Mouse (Mus musculus): ENCODE data around the gene Nfkb2. TPM values are rescaled to one million over a fixed set of nuclear protein-coding genes. Genes with fewer than 3 reads are reported as not detected.

Gene Nfkb2
- total and polyA plus RNA-seq, 2 experiments from 2014 or later, result 1.9 to 4.7 TPM

DNA sequence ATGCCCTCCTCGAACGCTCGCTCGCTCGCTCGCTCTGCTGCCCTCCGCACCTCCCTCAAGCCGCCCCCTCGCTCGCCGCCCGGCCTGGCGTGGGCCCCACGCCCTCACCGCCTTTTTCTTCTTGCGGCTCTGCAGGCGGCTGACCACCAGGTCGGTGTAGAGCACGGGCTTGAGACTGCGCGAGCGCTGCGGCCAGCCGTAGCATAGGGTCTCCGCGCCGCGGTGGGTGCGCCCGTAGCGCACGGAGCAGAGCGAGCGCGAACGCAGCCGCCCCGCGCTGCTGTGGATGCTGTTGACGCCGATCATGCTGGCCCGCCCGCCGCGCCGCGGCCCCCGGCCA is 13.4 kb downstream of the Nfkb2 start:
- Histone ChIP-seq H3K9me3 (ENCODE audit: low read length) (no peaks in the 10 kb centered on the region), H3K9ac (replicated peaks; ENCODE audit: low read length) (peak overlapping the region; percentile 64), H3K4me2 (ENCODE audit: low read depth, low read length) (peak overlapping the region; percentile 55), H3K27me3 (ENCODE audit: insufficient read depth, low read length) (0 out of 2 replicates have a peak, but pooled peaks cover 6% of the 10 kb centered on the region), H3K27ac (peak overlapping the region; percentile 67), H3K4me1 (ENCODE audit: insufficient read depth, low read length) (peaks cover 26% of the 10 kb centered on the region), H3K4me3 (ENCODE audit: low read length) (peak overlapping the region; percentile 57), H3K36me3 (ENCODE audit: insufficient read depth, low read length) (peaks cover 8% of the 10 kb centered on the region; the same call in 1 of the 2 replicates)
- ATAC-seq (peak; percentile 43; the same call in 1 of the 2 replicates), DNase-seq (ENCODE audit: low spot score) (no peak)
- under 1% methylated on average over 46 of the region's 48 CpGs for WGBS
- no peak for TF ChIP-seq CTCF (IDR thresholded peaks at IDR 0.05; ENCODE audit: low read depth)

DNA sequence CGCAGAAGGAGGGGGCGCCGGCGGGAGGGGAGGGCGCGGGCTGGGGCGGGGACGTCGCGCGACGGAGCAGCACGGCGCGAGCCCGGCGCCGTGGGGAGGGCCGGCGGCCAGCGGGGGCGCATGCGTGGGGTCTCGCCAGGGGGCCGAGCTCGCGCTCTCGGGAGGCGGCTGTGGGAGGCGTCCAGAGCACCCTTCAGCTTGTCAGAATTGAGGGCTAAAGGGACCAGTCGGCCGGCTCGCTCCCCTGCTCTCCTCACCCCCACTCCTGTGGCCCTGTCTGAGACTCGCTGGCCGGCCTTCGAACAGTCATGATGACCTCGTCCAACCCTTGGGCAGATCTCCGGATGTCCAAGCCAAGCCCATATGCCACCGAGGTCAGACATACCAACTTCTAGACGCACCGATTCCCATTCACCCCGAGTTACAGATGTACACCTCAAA is 13.9 kb downstream of the Nfkb2 start:
- peak overlapping the region; percentile 64 for H3K9ac ChIP-seq (replicated peaks; ENCODE audit: low read length)
- H3K4me3 ChIP-seq (ENCODE audit: low read length), result peak overlapping the region; percentile 57
- peak; percentile 67 for DNase-seq (ENCODE audit: low spot score)
- H3K36me3 ChIP-seq (ENCODE audit: insufficient read depth, low read length), result peaks cover 3% of the 10 kb centered on the region; the same call in 1 of the 2 replicates
- H3K27ac ChIP-seq, result peak overlapping the region; percentile 67; the same call in 1 of the 2 replicates
- 6% methylated on average over 15 of the region's 42 CpGs for WGBS
- no peak for TF ChIP-seq CTCF (IDR thresholded peaks at IDR 0.05; ENCODE audit: low read depth)
- H3K9me3 ChIP-seq (ENCODE audit: low read length), result no peaks in the 10 kb centered on the region
- peak overlapping the region; percentile 55 for H3K4me2 ChIP-seq (ENCODE audit: low read depth, low read length)
- H3K4me1 ChIP-seq (ENCODE audit: insufficient read depth, low read length), result peaks cover 26% of the 10 kb centered on the region
- H3K27me3 ChIP-seq (ENCODE audit: insufficient read depth, low read length), result 0 out of 2 replicates have a peak, but pooled peaks cover 6% of the 10 kb centered on the region
- peak; percentile 27; the same call in 1 of the 2 replicates for ATAC-seq

DNA sequence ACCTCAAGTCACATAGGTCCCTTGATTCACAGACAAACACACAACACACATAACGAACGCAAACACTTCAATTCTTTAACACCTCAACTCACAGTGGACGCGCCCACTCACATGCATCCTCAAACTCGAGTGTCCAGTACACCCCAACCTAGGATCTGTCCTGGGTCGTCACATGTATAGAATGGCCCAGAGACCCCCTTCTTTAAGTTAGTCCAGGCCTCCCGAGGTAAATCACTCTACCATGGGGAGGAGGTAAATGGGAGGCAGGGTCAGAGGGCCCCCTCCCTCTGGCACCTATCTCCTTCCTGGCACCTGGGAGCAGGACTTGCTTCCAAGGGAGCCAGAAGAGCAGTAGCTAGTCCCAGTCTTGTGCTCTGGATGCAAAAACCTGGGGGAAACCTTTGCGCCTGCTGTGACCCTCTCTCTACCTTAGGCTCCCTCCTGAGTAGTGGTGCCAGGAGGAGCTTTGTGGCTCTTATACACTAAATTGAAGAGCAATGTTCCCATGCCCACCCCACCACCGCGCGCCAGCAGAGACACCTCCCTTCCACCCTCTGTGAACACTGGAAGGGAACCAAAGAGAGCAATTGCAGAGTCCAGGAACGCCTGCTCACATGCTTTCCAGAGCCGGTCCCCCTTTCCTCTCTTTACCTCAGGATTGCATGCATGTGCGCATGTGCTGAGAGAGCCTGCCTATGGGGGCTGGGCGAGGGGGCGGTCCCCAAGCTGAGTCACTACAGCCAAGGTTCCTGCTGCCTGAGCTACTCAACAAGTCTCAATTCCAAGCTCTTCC is 14.7 kb downstream of the Nfkb2 start:
- Histone ChIP-seq H3K4me3 (ENCODE audit: low read length) (peak overlapping the region; percentile 57), H3K4me1 (ENCODE audit: insufficient read depth, low read length) (peaks cover 26% of the 10 kb centered on the region), H3K27me3 (ENCODE audit: insufficient read depth, low read length) (0 out of 2 replicates have a peak, but pooled peaks cover 6% of the 10 kb centered on the region), H3K9me3 (ENCODE audit: low read length) (no peaks in the 10 kb centered on the region), H3K36me3 (ENCODE audit: insufficient read depth, low read length) (no peaks in the 10 kb centered on the region), H3K9ac (replicated peaks; ENCODE audit: low read length) (no peak overlapping the region), H3K27ac (peak overlapping the region; percentile 67; the same call in 1 of the 2 replicates), H3K4me2 (ENCODE audit: low read depth, low read length) (peak overlapping the region; percentile 55)
- TF ChIP-seq CTCF (IDR thresholded peaks at IDR 0.05; ENCODE audit: low read depth), result no peak
- DNase-seq (ENCODE audit: low spot score) (peak; percentile 88), ATAC-seq (peak; percentile 42)
- WGBS, result 13% methylated on average over 16 of the region's 16 CpGs

DNA sequence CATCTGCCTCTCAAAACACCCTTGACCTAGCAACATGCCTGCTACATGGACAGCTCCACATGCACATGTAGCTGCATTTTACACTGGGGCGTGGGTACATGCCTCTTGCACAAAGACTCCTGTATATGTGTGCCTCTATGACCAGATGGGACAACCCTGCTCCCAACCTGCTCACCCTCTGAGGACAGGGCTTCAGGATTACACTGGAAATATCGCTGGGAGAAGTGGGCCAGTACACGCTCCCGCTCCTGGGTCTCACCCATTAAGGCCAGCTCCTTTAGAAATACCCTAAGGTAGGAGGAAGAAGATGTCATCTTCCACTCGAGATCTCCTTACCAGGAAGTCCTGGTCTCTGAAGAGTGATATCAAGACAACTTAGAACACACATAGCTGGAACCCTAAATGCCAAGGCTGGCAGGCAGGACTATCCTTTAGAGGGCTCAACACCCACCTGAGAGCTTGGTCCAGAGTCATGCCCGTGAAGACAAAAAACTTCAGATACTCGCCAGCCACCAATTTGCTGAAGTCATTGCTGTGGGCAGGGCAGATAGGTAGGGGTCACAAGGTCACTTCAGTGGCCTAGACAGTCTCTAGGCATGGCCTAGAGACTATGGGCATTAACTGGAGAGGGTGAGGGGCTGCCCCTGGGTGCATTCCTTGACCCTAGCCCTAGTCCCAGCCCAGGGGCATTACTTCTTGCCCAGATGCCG is 16.1 kb downstream of the Nfkb2 start:
- 0 out of 2 replicates have a peak, but pooled peaks cover 6% of the 10 kb centered on the region for H3K27me3 ChIP-seq (ENCODE audit: insufficient read depth, low read length)
- ATAC-seq, result no peak
- H3K4me3 ChIP-seq (ENCODE audit: low read length), result no peak overlapping the region
- DNase-seq (ENCODE audit: low spot score), result no peak
- no peaks in the 10 kb centered on the region for H3K36me3 ChIP-seq (ENCODE audit: insufficient read depth, low read length)
- no peak overlapping the region for H3K4me2 ChIP-seq (ENCODE audit: low read depth, low read length)
- no peak overlapping the region for H3K27ac ChIP-seq
- TF ChIP-seq CTCF (IDR thresholded peaks at IDR 0.05; ENCODE audit: low read depth), result no peak
- H3K4me1 ChIP-seq (ENCODE audit: insufficient read depth, low read length), result peaks cover 26% of the 10 kb centered on the region
- no peaks in the 10 kb centered on the region for H3K9me3 ChIP-seq (ENCODE audit: low read length)
- H3K9ac ChIP-seq (replicated peaks; ENCODE audit: low read length), result no peak overlapping the region
- 86% methylated on average over 8 of the region's 8 CpGs for WGBS

DNA sequence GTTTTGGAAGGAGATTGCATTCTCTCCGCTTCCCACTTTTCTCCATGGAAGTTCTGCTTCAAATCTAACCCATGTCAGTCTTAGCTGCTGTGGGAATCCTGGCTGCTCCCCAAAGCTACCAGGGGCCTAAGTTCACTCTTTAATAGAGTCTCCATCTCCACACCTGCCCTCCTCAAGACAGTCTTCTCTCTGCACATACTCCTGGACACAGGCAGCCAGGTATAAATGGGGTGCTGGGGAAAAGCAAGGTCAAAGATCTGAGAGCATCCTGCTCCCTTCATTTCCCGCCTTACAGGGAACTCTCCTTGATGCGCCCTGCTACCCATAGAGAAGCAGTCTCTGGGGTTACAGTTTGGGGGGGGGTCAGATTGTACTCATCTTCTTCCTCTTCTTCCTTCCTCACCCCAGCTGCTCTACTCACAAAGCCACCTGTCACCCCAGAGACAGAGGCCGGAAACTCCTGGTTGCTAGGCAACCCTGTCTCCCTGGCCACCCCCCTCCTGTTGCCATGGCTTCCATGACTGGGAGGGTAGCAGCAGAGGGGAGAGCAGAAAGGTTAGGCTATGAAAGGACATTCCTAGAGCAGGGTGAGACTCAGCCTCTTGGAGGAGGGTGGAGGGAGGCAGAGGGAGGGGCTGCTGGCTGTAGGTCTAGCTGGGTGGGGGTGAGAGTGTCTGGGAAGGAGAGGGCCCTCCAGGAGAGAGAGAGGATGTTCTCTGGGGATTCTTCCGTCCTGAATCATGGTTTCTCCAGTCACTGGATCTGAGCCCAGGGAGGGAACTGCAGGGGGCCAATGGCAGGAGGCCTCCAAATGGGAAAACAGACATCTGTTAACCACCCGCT is 17.2 kb downstream of the Nfkb2 start:
- H3K4me3 ChIP-seq (ENCODE audit: low read length), result no peak overlapping the region

More for the DNA sequence above, 17.2 kb downstream of the Nfkb2 start:
- 19% methylated on average over 6 of the region's 6 CpGs for WGBS
- Histone ChIP-seq H3K9ac (replicated peaks; ENCODE audit: low read length) (0 out of 2 replicates have a peak overlapping the region, but pooled peaks have one; percentile 9), H3K27ac (peak overlapping the region; percentile 62; the same call in 1 of the 2 replicates), H3K9me3 (ENCODE audit: low read length) (no peaks in the 10 kb centered on the region), H3K36me3 (ENCODE audit: insufficient read depth, low read length) (no peaks in the 10 kb centered on the region), H3K27me3 (ENCODE audit: insufficient read depth, low read length) (0 out of 2 replicates have a peak, but pooled peaks cover 4% of the 10 kb centered on the region), H3K4me2 (ENCODE audit: low read depth, low read length) (peak overlapping the region; percentile 33), H3K4me1 (ENCODE audit: insufficient read depth, low read length) (peaks cover 26% of the 10 kb centered on the region)
- ATAC-seq (peak; percentile 57), DNase-seq (ENCODE audit: low spot score) (peak; percentile 79)
- TF ChIP-seq CTCF (IDR thresholded peaks at IDR 0.05; ENCODE audit: low read depth), result no peak
